Mouse (Mus musculus) embryo, embryonic 9.5 days (tissue): ENCODE data around the gene Slc16a13.
A peak's percentile ranks its signal among the peaks of the same experiment; 100 is the strongest.

Source experiments
- DNase-seq: peaks from one replicate; pipeline ENCODE4 v3.0.0-alpha.2; 2017; ENCODE audit errors: extremely low spot score

Slc16a13 gene

DNA sequence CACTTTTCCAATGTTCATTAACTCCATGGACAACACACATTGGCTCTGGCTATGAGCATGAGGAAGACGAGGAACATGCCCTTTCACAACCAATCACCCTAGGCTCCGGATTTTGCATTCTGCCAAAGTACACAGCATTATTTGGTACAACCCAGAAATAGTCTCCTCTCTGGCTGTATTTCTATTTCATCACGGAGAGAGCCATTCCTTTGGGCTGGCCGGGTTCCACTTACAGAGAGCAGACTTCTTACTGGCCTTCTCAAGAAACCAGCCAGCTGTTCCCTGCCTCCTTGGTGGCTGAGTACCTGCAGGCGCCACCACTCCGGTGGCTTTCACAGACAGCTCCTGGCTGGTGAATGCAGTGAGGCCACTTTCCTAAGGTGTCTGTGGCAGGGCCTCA is 8.4 kb downstream of the Slc16a13 start, which contains the start of gene Slc16a11:
Gene Slc16a11, plus strand, starts transcription at position 330 of the 400 bp plus-strand sequence.
- DNase-seq: peak; percentile 1

GRCm38 (mm10) chr11:70211972-70212371 is 8.9 kb downstream of the Slc16a13 start:
- DNase-seq: no peak

DNA sequence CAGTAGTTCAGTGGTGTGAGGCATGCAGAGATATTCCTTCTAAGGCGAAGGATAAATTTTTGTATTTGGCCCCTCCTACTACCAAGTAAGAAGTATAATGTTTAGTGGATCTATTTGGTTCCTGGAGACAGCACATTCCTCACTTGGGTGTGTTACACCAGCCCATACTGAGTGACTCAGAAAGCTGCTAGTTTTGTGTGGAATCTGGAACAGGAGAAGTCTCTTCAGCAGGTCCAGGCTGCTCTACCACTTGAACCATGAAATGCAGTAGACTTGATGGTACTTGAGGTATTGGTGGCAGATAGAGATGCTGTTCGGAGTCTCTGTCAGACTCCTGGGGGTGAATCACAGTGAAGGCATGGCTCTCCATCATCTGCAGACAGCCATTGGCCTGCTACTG is 10.2 kb downstream of the Slc16a13 start:
- DNase-seq: no peak

GRCm38 (mm10) chr11:70208778-70209388 is 12.0 kb downstream of the Slc16a13 start:
- no peak for DNase-seq

DNA sequence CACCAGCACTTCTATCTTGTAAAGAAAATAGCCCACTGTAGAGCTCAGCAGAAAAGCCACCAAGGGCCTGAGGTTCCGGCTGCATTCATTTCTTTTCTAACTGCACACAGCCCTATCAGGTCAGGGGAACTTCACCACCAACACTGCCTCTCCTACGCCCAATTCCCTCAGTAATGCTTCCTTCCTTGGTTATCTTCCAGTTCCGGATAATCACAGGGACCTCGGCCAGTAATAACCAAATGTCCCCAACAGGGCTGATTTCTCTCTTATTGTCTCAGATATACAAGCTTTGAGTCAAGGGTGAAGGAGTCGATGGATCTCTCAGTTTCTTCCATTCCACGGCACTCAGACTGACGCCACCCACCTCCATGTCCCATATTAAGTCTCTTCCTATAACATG is 13.6 kb downstream of the Slc16a13 start:
- no peak for DNase-seq

DNA sequence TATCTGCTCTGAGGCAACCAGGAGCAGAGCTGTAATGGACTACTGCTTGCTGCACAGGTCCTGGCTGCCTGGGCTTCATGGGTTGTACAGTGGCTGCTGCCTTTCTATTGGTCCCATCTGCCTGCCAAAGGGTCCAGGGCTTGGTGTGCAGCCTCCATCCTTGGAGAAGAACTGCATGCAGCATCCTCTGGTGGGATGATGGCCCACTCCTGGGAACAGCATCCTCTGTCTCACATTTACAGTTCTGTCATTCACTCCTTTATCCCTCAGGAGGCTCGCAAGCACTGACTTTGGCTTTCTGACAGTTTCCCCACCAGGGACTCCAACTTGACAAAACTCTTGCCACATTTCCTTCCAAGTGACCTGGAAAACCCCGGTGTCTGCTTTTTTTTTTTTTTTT is 14.1 kb downstream of the Slc16a13 start:
- DNase-seq: no peak

DNA sequence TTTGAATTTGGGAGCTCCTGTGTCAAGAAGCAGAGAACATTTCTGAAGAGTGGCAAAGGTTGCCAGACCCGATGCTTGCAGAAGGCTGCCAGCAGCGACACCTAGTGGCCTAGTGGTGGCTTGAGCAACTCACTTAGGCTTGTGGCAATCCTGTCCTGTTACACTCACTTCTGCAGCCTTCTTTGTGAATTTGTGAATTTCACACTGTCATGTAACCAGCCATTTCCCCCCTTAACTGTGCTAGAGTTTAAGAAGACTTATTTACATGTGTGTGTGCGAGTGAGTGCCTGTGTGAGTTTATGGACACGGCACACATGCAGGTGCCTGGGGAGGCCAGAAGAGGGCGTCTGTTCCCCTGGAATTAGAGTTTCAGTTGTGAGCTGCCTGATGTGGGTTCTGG is 19.2 kb downstream of the Slc16a13 start:
- peak; percentile 78 for DNase-seq

- no peak for DNase-seq
Observed at GRCm38 (mm10) chr11:70200036-70200608, 20.7 kb downstream of the Slc16a13 start.

DNA sequence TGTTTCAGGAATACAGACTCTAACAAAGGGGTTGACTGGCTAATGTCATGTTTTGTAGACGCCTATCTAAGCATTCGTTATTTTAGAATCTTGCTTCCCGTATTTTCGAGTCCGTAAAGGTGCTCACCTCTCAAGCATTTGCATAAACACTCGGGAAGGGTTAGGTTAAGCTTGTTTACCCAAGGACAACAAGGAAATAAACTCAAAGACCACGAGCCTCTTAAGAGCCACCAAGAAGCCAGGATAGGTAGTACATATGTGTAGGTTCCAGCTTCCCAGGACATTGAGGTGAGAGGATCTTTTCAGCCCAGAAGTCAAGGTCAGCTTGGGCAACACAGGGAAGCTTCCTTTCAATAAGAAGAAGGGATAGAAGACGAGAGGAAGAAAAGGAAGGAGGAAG is 21.8 kb downstream of the Slc16a13 start:
- no peak for DNase-seq

DNA sequence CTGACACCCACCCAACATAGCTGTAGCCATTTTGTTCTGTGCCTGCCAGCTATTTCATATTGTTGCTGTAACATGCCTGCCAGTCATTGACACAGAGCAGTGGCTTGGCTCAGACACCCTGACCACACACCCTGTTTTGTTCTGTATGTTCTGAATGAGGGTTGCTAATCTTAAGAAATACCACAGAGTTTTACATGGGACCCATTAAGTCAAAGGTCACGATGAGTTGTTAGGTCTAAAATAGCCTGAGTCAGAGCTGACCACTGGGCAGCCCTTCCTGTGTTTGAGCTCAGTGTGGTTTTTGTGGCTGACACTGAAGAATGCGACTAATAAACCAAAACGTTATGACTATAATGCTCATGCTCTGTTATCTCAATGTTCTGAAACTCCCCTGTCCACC is 22.5 kb downstream of the Slc16a13 start:
- DNase-seq: no peak

DNA sequence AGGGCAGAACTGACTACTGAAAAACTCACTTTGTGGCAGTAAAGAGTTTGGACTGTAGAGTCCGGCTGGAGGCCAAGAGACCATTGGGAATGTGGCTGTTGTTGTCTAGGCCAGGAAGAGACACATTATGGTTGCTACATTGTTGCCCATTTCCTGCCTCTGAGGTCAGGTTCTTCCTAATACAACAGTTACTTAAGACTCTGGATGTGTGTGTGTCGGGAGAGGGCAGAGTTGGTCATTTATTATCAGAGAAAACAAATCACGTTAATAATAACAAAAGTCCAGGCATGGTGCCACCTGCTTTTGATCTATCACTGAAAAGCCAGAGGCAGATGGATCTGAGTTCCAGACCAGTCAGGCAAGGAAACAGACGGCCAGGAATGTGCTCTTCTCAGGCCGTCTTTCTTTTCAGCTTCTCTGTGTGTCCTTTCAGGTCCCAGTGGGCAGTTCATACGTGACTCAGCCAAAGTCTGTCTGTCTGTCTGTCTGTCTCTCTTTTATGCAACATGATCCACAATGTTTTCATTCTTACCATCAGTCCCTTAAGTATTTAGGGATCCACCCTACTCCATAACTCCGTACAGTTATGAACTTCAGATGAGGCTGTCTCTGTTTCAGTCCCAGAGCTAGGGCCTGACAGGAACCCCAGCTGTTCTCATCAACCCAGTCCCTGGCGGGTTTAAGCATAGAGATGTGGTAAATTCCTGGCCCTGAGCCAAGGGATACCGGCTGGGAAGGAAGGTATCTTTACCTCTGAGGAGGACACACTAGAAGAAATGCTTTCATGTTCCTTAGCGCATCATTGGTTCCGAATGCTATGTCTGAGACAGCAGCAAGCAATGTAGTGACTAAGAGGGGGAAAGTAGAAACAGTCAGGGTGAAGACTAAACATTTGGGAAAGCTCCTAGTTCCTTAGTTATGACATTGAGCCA is 27.2 kb downstream of the Slc16a13 start:
- DNase-seq: no peak

- no peak for DNase-seq
Observed at GRCm38 (mm10) chr11:70192157-70192556, 28.7 kb downstream of the Slc16a13 start.

DNA sequence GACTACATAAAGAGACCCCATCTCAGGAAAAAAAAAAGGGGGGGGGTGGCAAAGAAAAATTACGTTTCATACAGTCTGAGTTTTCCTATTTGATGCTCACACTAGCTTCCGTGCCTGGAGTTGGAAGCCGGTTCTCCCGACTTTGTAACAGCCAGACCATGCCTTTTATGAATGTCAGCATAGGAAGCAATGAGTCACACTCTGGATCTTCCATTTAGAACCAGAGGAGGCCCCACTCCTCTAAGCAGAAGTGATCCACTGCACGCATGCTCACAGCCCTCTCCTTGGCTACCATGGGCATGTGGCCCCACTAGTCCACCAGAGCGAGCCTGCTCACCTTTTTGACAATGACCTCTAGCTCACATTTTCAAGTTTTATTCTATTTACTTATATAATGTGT is 29.7 kb downstream of the Slc16a13 start:
- DNase-seq: no peak

DNA sequence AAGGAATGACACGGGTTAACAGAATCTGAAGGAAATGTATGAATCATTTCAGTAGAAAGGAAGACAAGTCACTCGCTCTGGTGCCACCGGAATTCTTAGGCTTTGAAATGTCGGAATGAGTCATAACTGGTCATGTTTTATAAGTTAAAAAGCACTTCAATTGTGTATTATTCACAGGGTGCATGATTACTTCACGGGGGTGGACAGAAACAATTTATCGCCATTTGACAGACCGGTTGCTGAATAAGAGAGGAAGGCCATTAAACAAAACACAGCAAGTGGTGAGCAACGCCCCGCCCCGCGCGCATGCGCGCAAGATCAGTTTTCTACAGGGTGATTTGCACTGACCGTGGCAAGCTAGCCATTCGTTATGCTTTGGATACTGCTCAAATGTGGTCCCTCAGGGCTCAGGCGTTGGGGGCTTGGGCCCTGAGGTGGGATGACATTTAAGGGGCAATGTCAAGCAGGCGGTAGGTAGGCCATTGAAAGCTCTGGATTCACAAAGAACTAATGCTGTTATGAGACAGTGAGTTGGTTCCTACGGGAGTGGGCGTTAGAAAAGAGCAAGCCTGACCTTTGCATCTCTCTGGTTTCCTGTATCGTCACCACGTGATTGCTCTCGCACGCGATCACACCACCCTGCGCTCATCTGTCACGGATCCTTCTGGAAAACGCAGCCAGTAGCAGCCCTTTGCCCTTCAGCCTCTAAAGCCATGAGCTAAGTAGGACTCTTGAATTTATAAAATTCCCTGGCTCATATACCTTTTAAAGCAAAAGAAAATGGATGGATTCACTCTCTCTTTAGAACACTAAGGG is 31.3 kb downstream of the Slc16a13 start:
- no peak for DNase-seq

DNA sequence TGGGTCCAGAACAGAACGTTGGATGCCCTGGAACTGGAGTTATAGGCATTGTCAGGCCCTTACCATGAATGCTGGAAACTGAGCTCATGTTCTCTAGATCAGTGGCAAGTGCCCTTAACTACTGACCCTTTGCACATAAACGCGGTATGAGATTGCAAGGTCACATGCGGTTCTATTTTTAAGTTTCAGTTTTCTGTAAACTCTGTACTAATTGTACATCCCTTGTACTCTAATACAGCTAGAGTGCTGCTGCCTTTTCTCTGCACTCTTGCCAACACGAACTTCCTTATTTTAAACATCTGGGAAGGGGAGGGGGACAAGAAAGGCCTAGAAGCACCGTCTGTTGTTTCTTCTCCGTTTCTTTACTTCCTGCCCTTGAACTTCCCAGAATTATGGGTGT is 35.7 kb downstream of the Slc16a13 start:
- DNase-seq: no peak

- no peak for DNase-seq
Observed at GRCm38 (mm10) chr11:70180496-70180895, 40.4 kb downstream of the Slc16a13 start.

- DNase-seq: peak; percentile 20
Observed at GRCm38 (mm10) chr11:70179401-70179800, 41.5 kb downstream of the Slc16a13 start.

- DNase-seq: no peak
Observed at GRCm38 (mm10) chr11:70178756-70179155, 42.1 kb downstream of the Slc16a13 start.

DNA sequence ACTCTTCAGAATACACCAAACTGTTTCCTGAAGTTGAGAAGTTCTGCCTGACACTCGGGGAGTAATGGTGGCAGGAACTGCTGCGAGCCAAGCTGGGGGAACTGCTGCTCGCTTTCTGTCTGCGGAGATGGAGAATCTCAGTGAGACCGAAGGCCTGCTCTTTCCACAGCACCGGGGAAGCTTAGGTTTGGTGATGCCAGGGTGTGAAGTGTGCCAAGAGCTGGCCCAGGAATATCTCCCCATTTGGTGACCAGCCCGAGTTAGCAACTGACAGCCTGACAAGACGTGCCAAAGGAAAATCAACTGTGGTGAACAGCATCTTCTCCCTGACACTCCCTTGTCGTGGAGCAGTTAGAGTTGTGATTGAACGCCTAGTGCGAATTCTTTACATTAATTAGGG is 42.6 kb downstream of the Slc16a13 start:
- DNase-seq: no peak

DNA sequence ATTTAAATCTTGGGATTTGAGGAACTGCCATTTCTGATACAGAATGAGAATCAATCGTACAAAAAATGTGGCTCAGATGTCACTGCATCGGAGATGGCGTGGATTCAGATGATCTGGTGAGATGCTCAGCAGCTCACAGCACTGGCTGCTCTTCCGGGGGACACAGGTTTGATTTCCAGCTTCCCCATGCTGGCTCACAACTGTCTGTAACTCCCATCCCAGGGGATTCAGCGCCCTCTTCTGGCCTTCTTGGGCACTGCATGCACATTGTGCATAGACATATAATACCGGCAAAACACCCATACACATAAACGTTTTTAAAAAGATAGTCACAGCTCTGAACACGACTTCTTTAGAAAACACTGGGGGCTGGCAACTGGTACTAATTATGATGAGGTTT is 43.2 kb downstream of the Slc16a13 start:
- no peak for DNase-seq

GRCm38 (mm10) chr11:70174491-70174890 is 46.4 kb downstream of the Slc16a13 start:
- no peak for DNase-seq

- no peak for DNase-seq
Observed at GRCm38 (mm10) chr11:70172298-70172697, 48.6 kb downstream of the Slc16a13 start.
